Mouse (Mus musculus): ENCODE measurements around the gene Rab44.

The Rab44 gene

DNA sequence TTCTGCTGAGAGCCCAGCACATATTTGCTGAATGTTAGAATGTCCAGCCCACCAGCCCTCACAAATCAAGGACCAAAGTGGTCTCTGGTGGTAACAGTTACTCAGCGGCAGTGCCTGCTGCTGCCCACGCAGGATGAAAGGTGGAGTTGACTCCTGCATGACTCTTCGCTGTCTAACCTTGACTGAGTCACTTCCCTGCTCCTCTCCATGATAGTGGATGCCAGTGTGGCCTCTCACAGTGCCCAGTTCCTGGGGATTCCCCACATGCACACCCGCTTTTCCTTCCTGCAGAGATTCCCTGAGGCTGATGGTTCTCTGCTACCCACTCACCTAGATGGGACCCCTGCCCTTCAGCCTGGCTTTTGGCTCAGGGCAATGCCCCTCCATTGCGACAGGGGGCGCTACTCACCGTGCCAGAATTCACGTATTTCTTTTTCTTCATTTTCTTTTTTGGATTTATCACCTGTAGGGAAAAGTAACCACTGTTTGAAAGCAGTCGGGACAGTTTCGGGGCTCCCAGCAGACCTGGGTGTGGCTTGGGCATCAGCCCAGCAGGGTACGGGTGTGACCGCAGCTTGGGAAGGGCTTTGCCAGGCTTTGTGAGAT is 55.2 kb downstream of the Rab44 start:
- no peak for DNase-seq (ENCODE audit: low spot score)

DNA sequence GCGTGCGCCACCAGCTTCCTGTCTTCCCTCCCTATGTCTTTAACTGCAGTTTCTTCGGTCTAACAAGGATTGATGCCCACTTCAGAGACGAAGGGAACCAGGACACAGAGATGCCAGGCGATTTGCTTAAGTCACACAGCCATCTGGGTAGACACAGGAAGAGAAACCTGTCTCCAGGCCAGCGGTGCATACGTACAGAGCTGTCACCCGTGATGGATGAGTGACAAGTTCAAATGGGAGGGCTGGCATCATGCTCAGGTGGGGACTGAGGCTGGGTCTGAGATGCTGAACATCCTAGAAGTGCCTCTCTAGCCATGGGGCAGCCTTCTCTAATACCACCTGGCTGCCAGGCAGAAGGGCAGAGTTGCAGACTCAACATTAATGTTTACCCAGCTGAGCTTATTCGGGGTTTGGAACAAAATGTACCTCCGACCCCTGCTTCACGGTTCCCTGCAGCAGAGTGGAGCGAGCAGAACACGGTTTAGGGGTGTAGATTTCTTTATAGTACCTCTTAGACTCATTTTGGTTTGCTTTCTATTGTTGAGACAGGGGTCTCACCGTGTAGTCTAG is 56.6 kb downstream of the Rab44 start:
- DNase-seq (ENCODE audit: low spot score), result no peak

DNA sequence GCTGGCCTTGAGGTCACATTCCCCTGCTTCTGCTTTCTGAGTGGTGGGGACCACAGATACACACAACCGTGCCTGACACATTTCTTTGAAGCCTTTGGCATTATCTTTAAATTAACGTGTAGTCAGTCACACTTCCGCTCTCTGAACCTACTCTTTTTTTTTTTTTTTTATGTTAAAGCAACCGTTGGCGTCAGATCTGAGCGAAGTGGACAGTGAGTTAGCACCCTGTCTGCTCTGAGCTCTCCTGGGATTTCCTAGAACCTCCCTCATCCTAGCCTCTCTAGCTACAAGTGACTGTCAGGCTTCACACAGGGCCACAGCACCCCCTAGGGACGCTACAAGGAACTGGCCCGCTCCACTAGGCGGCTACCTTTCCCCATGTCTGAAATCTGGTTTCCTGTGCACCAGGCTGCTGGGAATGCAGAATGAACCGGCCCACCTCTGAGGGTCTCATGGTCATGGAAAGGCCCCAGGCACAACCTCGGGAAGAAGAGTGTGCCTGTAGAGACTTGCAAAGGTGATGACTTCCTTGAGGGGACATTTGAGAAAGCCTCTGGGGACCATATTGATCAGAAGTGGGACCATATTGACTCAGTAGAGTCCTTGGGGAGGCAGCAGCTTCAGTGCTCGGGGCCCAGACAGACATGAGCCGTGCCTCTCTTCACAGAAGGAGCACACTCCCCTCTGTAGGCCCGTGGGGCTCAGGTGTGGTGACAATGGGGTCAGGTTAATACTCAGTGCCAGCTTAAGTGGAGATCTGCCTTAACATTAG is 57.2 kb downstream of the Rab44 start:
- peak; percentile 91 for DNase-seq (ENCODE audit: low spot score)

DNA sequence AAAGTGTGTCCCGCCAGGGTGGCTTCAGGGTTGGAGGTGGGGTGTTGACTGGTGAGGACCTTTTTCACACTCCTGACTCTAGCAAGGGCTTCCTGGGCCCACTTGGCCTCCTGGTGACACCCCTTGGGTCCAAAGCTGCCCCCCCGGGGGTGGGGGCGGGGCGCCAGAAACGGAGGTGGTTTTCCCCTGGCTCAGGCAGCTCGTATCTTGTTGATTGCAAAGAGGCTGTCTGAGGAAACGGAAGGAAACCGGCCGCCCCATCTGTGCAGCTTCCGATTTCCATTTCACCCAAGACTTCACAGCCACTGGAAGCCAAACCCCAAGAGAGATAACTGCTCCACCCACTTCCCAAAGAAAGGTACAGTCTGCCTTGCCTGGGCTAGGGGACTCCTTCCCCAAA is 58.1 kb downstream of the Rab44 start:
- no peak for DNase-seq (ENCODE audit: low spot score)

DNA sequence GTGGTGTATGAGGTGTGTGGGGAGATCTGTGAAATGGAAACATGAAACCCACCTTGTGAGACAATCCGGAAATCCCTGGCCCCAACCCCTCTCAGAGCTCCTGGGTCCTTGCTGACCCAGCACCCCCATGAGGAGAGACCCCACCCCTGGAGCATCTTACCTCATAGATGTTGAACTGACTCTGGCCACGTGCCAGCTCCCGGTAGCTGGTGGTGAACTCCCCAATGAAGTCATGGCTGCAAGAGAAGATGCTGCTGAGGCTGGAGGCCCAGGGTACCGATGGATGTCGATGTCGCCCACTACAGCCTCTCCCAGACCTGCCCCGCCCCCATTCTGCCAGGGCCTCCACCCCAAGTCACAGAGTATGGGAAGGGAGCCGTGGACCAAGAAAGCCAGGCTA is 59.2 kb downstream of the Rab44 start:
- no peak for DNase-seq (ENCODE audit: low spot score)

DNA sequence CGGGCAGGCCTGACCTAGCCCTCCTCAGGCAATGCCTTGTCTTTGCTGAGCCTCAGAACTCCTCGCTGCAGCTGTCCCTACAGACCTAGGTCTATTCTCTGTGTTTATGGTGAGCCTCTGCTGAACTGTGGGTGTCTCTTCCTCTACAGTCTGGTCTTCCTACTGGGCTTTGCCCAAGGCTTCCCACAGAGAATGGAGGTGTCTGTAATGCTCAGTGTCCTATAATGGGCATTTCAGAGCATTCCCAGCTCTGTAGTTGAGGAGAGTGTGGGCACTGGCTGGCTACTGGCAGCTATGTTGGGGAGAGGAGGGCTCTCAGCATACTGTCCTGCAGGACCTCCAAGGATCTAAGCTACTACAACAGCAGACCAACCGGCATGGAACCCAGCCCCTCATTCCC is 61.7 kb downstream of the Rab44 start:
- no peak for DNase-seq (ENCODE audit: low spot score)

DNA sequence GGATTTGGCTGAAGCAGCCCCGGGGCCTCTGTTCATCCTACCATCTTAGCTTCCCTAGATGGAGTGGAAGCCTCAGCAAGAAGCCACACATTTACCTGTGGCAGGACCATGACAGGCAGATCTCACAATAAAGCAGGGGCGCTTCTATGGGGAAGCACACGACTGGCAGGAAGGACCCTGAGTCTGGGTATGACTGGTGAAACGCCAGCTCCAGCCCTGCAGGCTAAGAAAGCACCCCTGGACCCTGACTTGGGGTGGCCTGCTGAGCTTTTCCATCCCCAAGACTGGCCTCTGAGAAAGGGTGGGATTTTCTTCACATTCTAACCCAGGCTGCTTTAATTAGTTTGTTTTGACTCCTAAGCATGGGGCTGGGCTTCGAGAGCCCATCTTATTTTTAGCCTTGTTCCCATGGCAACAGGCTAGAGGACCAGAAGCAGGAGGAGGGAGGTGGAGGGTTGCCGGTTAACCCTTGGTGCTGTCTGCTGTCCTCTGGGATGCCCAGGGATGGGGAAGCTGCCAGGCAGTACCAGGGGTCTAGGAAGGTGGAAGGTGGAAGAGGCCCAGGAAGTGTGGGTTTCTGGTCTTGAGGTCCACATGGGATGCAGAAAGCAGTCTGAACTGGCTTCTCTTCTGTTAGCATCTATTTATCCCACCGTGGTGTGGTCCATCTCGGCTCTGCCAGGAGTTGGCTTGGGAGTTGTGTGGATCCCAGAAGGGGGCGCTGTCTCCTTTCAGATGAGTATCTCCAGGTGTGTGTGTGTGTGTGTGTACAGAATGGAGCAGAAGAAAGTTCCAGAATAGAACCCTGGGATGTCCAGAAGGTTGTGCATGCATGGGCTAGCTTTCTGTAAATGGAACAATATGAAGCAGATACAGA is 62.7 kb downstream of the Rab44 start:
- DNase-seq (ENCODE audit: low spot score), result peak; percentile 66

DNA sequence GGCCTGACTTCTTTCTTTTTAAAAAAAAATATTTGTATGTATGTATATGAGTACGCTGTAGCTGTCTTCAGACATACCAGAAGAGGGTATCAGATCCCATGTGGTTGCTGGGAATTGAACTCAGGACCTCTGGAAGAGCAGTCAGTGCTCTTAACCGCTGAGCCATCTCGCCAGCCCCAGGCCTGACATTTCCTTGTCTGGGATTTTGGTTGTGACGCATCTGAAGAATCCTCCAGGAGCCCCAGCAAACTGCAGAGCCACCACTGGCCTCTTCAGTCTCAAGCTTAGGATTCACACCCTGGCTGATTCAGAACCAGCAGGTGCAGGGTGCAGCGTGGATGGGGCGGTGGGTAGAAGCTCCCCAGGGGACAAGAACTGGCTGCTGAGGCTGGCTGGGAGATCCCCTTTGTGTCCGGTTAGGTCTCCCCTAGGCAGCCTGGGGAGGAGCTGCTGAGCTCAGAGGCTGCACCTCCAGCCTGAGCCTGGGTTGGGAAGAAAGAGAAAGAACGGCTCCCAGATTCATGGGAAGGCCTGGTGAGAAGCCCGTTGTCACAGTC is 64.6 kb downstream of the Rab44 start:
- no peak for DNase-seq (ENCODE audit: low spot score)

DNA sequence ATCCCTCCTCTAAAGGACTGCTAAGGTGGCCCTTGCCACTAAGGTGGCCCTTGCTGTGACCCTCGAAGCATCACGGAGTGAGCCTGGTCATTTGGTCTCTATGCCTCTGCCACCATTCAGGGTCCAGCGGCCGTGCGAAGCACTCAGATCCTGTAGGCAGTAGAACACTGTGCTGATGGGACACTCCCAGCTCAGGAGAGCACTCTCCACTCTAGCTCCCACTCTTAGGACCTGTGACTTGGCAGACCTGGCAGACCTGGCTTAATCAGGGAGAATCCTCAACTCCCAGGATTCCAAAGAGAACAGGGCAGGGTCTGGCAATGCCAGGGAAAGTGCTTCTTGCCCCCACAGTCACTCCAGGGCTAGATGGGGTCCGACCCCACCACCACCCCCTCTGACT is 66.0 kb downstream of the Rab44 start:
- DNase-seq (ENCODE audit: low spot score), result no peak

DNA sequence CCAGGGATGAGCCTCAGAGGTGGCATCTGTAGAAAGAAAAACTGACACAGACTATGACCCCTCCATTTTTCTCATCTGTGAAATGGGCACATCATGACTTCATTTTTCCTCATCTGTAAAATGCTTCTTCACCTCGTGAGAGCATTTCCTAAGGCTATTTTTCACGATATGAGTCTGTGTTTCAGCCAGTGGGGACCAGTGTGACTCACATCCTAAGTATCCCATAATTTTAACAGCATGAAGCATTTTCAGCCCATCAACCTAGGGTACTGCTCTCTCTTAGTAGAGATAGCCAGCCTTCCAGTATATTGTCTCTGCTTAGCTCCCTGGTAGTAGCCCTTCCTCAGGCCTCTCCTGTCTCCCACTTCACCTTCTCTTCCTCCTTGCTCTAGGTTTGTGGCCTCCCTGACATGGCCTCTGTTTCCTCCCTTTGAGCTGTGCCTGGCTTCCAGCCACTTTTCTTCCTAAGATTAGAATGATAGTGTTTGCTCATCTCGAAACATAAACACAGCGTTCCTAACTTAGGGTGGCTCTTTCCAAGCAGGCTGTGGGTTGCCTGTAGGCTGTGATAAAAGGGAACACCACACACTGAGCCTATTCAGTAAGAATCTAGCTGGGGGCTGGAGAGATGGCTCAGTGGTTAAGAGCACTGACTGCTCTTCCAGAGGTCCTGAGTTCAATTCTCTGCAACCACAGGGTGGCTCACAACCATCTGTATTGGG is 66.6 kb downstream of the Rab44 start:
- DNase-seq (ENCODE audit: low spot score), result no peak

DNA sequence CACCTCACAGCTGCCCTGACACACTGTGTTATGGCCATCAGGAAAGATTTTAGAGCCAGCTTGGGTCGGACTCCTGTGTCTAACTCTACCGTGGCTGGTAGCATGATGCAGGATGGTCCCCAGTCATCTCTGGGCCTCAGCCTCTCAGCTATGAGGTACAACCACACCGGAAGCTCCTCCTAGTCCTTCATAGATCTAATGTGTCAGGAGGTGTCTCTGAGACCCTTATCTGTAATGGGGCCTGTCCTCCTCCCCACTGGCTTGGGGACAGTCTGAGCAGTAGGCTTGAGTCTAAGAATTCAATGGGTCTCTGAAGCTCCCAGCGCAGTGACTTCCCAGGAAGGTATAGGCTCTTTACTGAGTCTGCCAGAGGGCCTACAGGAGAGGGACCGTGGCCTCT is 67.8 kb downstream of the Rab44 start:
- DNase-seq (ENCODE audit: low spot score), result no peak

DNA sequence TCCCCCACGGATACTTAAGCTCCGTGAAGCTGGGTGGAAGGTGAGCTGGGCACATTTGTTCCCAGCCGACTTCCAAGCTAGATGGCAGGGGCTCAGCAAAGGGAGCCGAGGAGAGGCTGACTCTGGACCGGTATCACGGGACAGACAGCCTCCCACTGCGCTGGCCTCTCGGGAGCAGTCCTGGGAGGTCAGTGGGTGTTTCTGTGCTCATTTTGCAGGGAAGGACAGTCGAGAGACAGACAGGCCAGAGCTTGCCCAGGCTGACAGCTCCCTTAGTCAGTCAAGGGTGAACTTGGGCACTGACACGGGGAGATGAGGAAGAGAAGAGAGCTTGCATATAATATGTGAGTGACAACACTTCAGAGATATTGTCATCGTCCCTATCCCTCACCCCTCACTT is 69.2 kb downstream of the Rab44 start:
- peak; percentile 50 for DNase-seq (ENCODE audit: low spot score)

DNA sequence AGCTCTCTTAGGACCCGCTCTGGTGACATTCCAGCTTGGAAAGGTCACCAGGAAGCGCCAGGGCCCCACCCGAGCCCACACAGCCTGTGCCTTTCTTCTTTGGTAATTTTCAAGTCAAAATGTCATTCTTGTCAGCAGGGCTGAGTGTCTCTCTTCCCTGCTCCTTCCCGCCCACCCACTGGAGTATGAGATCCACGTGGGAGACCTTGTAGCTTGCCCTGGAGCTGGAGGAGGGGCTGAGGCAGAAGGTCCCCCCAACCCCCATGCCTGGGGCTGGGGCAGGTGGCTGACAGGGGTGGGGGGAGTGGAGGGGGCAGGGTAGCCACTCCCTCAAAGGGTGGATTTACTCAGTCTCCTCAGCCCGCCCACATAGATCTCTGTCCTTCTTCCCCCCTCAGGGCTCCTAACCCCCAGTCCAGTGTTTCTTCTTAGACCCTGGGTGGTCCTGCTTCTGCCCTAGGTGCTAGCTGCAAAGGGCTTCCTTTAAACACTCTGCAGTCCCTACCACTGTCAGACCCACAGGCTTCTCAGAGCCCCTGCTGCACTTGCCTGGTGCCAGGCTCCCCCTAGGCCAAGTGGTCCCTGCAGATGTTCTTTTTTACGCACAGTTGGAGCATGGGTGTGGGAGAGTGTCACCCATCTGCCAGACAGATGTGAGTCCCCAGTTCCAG is 71.6 kb downstream of the Rab44 start:
- no peak for DNase-seq (ENCODE audit: low spot score)

DNA sequence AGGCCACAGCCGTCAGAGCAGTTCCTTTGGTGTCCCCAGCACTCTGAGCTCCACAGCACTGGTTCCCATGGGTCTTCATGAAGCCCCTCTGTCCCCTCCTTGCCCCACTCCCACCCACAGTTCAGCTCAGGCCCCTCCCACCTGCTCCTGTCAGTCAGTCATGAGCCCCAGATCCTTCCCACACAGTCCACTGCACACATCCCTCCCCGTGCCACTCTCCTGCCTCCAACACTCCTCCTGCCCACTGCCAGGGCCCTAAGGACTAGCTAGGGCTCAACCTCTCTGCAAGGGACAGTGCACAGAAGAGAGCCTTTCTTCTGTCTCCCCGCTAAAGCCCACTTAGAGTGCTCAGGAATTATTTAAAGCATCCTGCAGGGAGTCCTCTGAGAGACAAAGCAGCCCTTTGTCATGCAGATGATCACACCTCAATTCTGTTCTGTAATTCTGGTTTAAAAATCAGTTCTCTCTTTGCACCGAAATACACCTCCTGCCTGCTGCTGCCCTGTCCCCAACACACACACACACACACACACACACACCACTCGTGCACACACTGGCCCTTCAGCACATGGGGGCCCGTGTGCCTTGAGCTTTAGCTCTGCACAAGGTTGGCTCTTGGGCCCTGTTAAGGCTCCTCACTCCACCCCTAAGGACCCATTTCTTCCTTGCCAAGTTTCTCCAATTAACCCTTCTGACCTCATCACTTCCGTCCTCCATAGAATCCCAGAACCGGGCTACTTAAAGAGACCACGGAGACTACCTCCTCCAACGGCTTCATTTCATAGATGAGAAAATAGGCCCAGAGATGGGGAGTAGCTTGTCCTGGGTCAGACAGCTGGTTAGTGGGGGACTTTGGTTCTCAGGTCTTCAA is 73.3 kb downstream of the Rab44 start:
- no peak for DNase-seq (ENCODE audit: low spot score)

DNA sequence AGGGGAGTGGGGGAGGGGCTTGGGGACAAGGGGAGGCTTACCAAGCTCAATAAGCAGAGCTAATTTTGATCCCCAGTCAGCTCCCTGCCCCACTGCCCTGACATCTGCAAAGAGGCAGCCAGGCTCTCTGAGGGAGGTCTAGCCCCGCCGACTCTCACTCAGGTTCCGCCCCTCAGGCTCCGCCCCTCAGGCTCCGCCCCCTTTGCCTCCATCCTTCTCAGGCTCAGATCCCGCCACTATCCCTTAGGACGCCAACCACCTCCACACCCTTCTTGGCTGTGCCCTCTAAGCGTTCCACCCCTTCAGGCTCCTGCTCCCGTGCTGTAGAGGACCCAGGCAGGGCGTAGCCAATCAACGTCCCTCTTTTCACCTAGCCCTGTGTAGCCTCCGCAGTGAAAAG is 75.0 kb downstream of the Rab44 start:
- DNase-seq (ENCODE audit: low spot score), result no peak

DNA sequence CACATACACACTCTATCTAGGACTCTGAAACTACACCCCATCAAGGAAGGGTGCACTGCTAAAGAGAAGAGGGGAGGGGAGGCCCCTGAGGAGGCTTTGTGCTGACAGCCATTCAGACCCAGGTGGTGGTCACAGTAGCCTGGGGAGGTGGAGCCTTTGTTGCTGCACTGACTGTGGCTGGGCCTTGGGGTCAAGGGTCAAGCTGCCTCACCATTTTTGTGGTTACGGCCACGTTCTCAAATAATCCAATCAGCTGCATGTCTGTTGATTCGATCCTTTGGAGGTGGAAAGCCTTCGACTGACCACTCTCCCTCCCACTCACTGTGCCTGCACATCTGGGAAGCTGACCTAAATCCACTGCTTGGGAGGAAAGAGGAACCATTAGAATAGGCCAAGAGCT is 81.6 kb downstream of the Rab44 start:
- no peak for DNase-seq (ENCODE audit: low spot score)

Data from adipocyte (in vitro differentiated cells).